Mouse (Mus musculus) limb, embryonic 11.5 days (tissue): Measurements from ENCODE around the gene Oprm1. TPM values are rescaled to one million over a fixed set of nuclear protein-coding genes. Genes with fewer than 3 reads are reported as not detected.
A peak's percentile ranks its signal among the peaks of the same experiment; 100 is the strongest.

ENCODE experiments used
- ATAC-seq: fragments of 200-750 bp; cut with Nextera tagmentation; 2 replicates; pipeline ENCODE4 v1.8.0; 2017; ENCODE audit warnings: low read depth; ENCODE audit not compliant: insufficient number of reproducible peaks, low FRiP score, low TSS enrichment
- DNase-seq: peaks from one replicate; pipeline ENCODE4 v3.0.0-alpha.2; 2015; ENCODE audit warnings: low spot score
- H3K27ac ChIP-seq: fragments of 300-500 bp; sonication (generic); replicated peaks from 2 replicates; pipeline ENCODE4 v1.5.1; 2014; ENCODE audit warnings: low read depth, mild to moderate bottlenecking, low read length
- H3K27me3 ChIP-seq: fragments of 300-500 bp; sonication (generic); 2 replicates; pipeline ENCODE4 v1.6.1; 2014; ENCODE audit warnings: mild to moderate bottlenecking, low read length, mixed read lengths; ENCODE audit not compliant: control insufficient read depth, insufficient read depth
- H3K36me3 ChIP-seq: fragments of 300-500 bp; sonication (generic); 2 replicates; pipeline ENCODE4 v1.6.1; 2014; ENCODE audit warnings: mild to moderate bottlenecking, low read length, moderate library complexity, mixed read lengths; ENCODE audit not compliant: control insufficient read depth, insufficient read depth
- H3K4me1 ChIP-seq: fragments of 300-500 bp; sonication (generic); 2 replicates; pipeline ENCODE4 v1.6.1; 2014; ENCODE audit warnings: low read length, mixed read lengths; ENCODE audit not compliant: control insufficient read depth, insufficient read depth
- H3K4me2 ChIP-seq: fragments of 300-500 bp; sonication (generic); 2 replicates; pipeline ENCODE4 v1.6.1; 2014; ENCODE audit warnings: low read depth, mild to moderate bottlenecking, moderate library complexity; ENCODE audit not compliant: severe bottlenecking
- H3K4me3 ChIP-seq: fragments of 300-500 bp; sonication (generic); 2 replicates; pipeline ENCODE4 v1.5.1; 2014; ENCODE audit warnings: low read depth, low read length
- H3K9ac ChIP-seq: fragments of 300-500 bp; sonication (generic); 2 replicates; pipeline ENCODE4 v1.6.1; 2014; ENCODE audit warnings: mild to moderate bottlenecking, low read length
- H3K9me3 ChIP-seq: fragments of 300-500 bp; sonication (generic); 2 replicates; pipeline ENCODE4 v1.6.1; 2016; ENCODE audit warnings: low read length; ENCODE audit not compliant: control insufficient read depth
- WGBS: fragments of 180-500 bp; shearing (Covaris S2); extraction: QIAGEN DNeasy Blood & Tissue Kit; methylation state at CpG from one replicate; pipeline ENCODE4 v1.1.7; 2014; 5-methylcytosine and 5-hydroxymethylcytosine counted together
- polyA plus RNA-seq: library from polyadenylated mRNA; unstranded; fragments of >200 nt; fragmentation: Nextera tagmentation; extraction: Ambion mirVana; gene quantifications from 2 replicates; pipeline ENCODE4 v1.2.1, GENCODE M21; 2014

Gene Oprm1
- polyA plus RNA-seq, result not detected in 2 replicates

GRCm38 (mm10) chr10:6758206-6758605 is at the start of gene Oprm1:
Oprm1 (plus strand) TSS chr10:6758506.
- Histone ChIP-seq H3K9ac (no peak within 1 kb of the TSS), H3K4me2 (no peak within 1 kb of the TSS), H3K4me3 (no peak within 1 kb of the TSS), H3K36me3 (no peaks in the 10 kb centered on the region), H3K4me1 (no peaks in the 10 kb centered on the region), H3K9me3 (no peaks in the 10 kb centered on the region), H3K27me3 (no peaks in the 10 kb centered on the region), H3K27ac (no peak within 1 kb of the TSS)
- DNase-seq, result no peak
- ATAC-seq, result no peak
- 88% methylated on average over 3 of the region's 3 CpGs for WGBS

- no peak overlapping the region for H3K27ac ChIP-seq
- 80% methylated on average over 4 of the region's 4 CpGs for WGBS
These were observed 40.9 kb upstream of the Oprm1 start for GRCm38 (mm10) chr10:6717181-6717948.

DNA sequence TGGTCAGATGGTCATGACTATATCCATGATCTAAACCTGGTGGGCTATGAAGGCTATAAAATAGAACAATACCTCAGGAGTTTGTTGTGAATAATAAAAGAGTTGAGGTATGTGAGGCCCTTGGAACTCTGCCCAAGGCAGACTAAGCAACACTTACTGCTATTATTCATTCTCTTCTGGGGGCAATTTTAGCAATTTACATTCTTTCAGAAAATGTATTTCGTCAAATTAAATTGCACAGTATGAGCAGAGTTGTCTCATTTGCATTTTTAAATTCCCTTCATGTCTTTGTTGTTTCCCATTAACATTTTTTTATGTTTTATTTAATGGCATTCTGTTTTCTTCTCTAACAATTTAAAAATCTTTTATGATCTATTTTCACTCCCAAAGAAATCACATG is 34.5 kb upstream of the Oprm1 start:
- H3K27me3 ChIP-seq, result no peaks in the 10 kb centered on the region
- no peaks in the 10 kb centered on the region for H3K36me3 ChIP-seq
- DNase-seq (no peak), ATAC-seq (no peak)
- no peak overlapping the region for H3K9ac ChIP-seq
- H3K9me3 ChIP-seq, result no peaks in the 10 kb centered on the region
- no peaks in the 10 kb centered on the region for H3K4me1 ChIP-seq
- no peak overlapping the region for H3K27ac ChIP-seq
- H3K4me2 ChIP-seq, result no peak overlapping the region
- WGBS, result 81% methylated on average over 1 of the region's 1 CpGs
- H3K4me3 ChIP-seq, result no peak overlapping the region

More at GRCm38 (mm10) chr10:6717181-6717948, 40.9 kb upstream of the Oprm1 start:
- H3K27me3 ChIP-seq, result no peaks in the 10 kb centered on the region
- no peak overlapping the region for H3K4me3 ChIP-seq
- DNase-seq (no peak), ATAC-seq (no peak)
- no peak overlapping the region for H3K9ac ChIP-seq
- H3K4me1 ChIP-seq, result no peaks in the 10 kb centered on the region
- H3K4me2 ChIP-seq, result no peak overlapping the region
- H3K36me3 ChIP-seq, result no peaks in the 10 kb centered on the region
- H3K9me3 ChIP-seq, result no peaks in the 10 kb centered on the region

DNA sequence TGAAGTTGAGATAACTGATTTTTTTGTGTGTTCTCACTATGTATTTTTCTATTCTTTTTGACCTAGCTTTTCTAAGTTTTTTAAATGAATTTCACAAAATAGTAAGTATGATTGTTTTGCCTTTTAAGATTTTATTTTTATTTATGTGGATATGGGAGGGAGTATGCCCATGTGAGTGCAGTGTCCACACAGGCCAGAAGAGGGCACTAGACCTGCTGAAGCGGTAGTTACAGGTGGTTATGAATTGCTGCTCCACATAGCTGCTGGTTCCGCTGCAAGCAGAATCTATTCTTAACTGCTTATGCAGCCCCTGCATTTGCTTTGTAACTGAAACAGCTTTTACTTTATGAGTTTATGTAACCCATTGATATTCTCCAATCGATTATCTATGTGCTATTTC is 29.8 kb upstream of the Oprm1 start:
- H3K9ac ChIP-seq, result no peak overlapping the region
- H3K27ac ChIP-seq, result no peak overlapping the region
- H3K27me3 ChIP-seq, result no peaks in the 10 kb centered on the region
- WGBS, result 89% methylated on average over 3 of the region's 3 CpGs
- H3K36me3 ChIP-seq, result no peaks in the 10 kb centered on the region
- H3K9me3 ChIP-seq, result no peaks in the 10 kb centered on the region
- H3K4me3 ChIP-seq, result no peak overlapping the region
- H3K4me1 ChIP-seq, result no peaks in the 10 kb centered on the region
- ATAC-seq, result no peak
- DNase-seq, result no peak
- H3K4me2 ChIP-seq, result no peak overlapping the region

- 90% methylated on average over 5 of the region's 5 CpGs for WGBS
- H3K36me3 ChIP-seq, result no peaks in the 10 kb centered on the region
- no peak overlapping the region for H3K4me3 ChIP-seq
- ATAC-seq, result no peak
- H3K27ac ChIP-seq, result no peak overlapping the region
- DNase-seq, result no peak
- no peaks in the 10 kb centered on the region for H3K4me1 ChIP-seq
- no peak overlapping the region for H3K4me2 ChIP-seq
- H3K9ac ChIP-seq, result no peak overlapping the region
- H3K27me3 ChIP-seq, result no peaks in the 10 kb centered on the region
- no peaks in the 10 kb centered on the region for H3K9me3 ChIP-seq
These were observed 4.9 kb upstream of the Oprm1 start for GRCm38 (mm10) chr10:6753375-6753774.

DNA sequence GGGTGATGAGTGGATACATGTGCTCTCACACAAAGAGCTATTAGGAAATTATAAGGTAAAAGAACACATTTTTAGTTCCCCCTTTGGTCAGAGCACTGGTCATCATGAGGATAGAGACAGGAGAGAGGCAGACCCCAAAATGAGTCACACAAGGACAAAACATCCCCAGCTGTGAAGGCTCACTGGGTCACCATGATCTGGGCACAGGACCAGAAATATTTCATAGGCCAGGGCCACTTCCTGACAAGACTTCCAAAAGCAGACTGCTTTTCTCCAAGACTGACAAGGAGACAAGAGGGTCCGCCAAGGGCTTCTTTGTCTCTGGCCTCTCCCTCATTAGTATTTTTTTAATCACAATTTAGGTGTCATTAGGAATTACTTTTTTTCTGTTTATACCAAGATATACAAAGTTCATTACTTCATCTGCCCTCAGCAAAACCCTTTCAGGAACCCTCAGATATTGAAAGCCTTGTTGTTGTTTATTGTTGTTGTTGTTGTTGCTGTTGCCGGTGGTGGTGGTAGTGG is 3.0 kb downstream of the Oprm1 start, which contains the start of gene Gm10945:
Gene Gm10945 (minus strand): TSS at position 475 of the 525 bp plus-strand sequence.
- 84% methylated on average over 2 of the region's 2 CpGs for WGBS
- H3K4me1 ChIP-seq, result no peaks in the 10 kb centered on the region
- DNase-seq (no peak), ATAC-seq (no peak)
- H3K9ac ChIP-seq, result no peak within 1 kb of the TSS
- no peaks in the 10 kb centered on the region for H3K27me3 ChIP-seq
- no peak within 1 kb of the TSS for H3K4me3 ChIP-seq
- H3K36me3 ChIP-seq, result no peaks in the 10 kb centered on the region
- no peak within 1 kb of the TSS for H3K27ac ChIP-seq
- H3K9me3 ChIP-seq, result no peaks in the 10 kb centered on the region
- H3K4me2 ChIP-seq, result no peak within 1 kb of the TSS

DNA sequence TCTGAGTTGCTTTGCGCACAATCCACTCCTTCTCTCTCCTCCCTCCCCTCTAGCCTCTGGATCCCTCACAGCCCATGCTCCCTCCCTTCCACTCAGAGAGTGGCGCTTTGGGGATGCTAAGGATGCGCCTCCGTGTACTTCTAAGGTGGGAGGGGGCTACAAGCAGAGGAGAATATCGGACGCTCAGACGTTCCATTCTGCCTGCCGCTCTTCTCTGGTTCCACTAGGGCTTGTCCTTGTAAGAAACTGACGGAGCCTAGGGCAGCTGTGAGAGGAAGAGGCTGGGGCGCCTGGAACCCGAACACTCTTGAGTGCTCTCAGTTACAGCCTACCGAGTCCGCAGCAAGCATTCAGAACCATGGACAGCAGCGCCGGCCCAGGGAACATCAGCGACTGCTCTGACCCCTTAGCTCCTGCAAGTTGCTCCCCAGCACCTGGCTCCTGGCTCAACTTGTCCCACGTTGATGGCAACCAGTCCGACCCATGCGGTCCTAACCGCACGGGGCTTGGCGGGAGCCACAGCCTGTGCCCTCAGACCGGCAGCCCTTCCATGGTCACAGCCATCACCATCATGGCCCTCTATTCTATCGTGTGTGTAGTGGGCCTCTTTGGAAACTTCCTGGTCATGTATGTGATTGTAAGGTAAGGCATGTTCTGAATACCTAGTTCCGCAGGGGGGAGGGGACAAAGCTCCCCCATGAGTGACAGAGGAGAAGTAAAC is 30.4 kb downstream of the Oprm1 start:
- Histone ChIP-seq H3K9me3 (no peaks in the 10 kb centered on the region), H3K27ac (no peak overlapping the region), H3K4me3 (no peak overlapping the region), H3K9ac (no peak overlapping the region), H3K27me3 (no peaks in the 10 kb centered on the region), H3K4me2 (no peak overlapping the region), H3K36me3 (no peaks in the 10 kb centered on the region), H3K4me1 (no peaks in the 10 kb centered on the region)
- peak; percentile 91 for DNase-seq
- 4% methylated on average over 25 of the region's 25 CpGs for WGBS
- peak; percentile 84 for ATAC-seq

DNA sequence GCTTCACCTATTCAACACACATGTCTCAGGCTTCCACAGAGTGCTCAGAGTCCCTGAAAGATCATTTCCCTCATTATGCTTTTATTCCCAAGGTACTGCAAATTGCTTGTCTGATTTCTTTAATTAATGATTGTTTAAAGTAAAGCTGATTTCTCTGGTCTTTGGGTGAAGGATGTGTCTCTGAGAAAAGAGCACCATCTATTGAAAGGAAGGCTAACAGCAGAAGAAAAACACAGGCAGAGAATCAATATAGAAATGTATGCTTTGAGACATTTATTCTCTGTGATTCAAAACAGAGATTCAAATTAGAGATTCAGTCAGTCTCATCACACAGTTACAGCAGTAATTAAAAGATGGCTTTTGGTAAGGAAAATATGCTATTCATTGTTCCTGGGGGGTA is 31.9 kb downstream of the Oprm1 start:
- Histone ChIP-seq H3K9ac (no peak overlapping the region), H3K4me2 (no peak overlapping the region), H3K9me3 (no peaks in the 10 kb centered on the region), H3K4me1 (no peaks in the 10 kb centered on the region), H3K4me3 (no peak overlapping the region), H3K27me3 (no peaks in the 10 kb centered on the region), H3K36me3 (no peaks in the 10 kb centered on the region), H3K27ac (no peak overlapping the region)
- no peak for DNase-seq
- ATAC-seq, result no peak
